Mouse (Mus musculus) frontal cortex, postnatal 10 days (tissue): ENCODE data around the gene Agxt2.
A peak's percentile ranks its signal among the peaks of the same experiment; 100 is the strongest.

Experiments
- DNase-seq, 2 experiments: peaks; one replicate each; pipeline ENCODE4 v3.0.0; 2022; ENCODE audit warnings: low spot score in 2 of 2, mixed read lengths in 1 of 2

The Agxt2 gene

GRCm38 (mm10) chr15:10358039-10358948 lies at the start of gene Agxt2:
Gene Agxt2, plus strand, starts transcription at chr15:10358532.
- DNase-seq, result no peak

- DNase-seq, result no peak
Observed at GRCm38 (mm10) chr15:10311826-10312225, 46.5 kb upstream of the Agxt2 start.

GRCm38 (mm10) chr15:10313522-10314455 lies 44.5 kb upstream of the Agxt2 start:
- DNase-seq, result peak; percentile 8 to 52

- DNase-seq, result no peak
Observed at GRCm38 (mm10) chr15:10325080-10325479, 33.3 kb upstream of the Agxt2 start, which contains the start of gene Gm21973. Gene Gm21973, plus strand, starts transcription at chr15:10325380.

- no peak for DNase-seq
Observed at GRCm38 (mm10) chr15:10330626-10331025, 27.7 kb upstream of the Agxt2 start.

- DNase-seq, result no peak
Observed at GRCm38 (mm10) chr15:10332566-10332965, 25.8 kb upstream of the Agxt2 start.

- DNase-seq, result no peak
Observed at GRCm38 (mm10) chr15:10338606-10339005, 19.7 kb upstream of the Agxt2 start.

- DNase-seq, result no peak
Observed at GRCm38 (mm10) chr15:10347044-10347443, 11.3 kb upstream of the Agxt2 start.

GRCm38 (mm10) chr15:10366331-10366730 lies 8.0 kb downstream of the Agxt2 start:
- DNase-seq, result no peak

GRCm38 (mm10) chr15:10375404-10375803 lies 17.1 kb downstream of the Agxt2 start:
- DNase-seq, result no peak

GRCm38 (mm10) chr15:10378338-10378959 lies 20.1 kb downstream of the Agxt2 start:
- DNase-seq, result no peak

- DNase-seq, result no peak
Observed at GRCm38 (mm10) chr15:10379757-10380458, 21.6 kb downstream of the Agxt2 start.

GRCm38 (mm10) chr15:10387263-10387662 lies 28.9 kb downstream of the Agxt2 start:
- DNase-seq, result no peak

- DNase-seq, result no peak
Observed at GRCm38 (mm10) chr15:10399795-10400194, 41.5 kb downstream of the Agxt2 start.

- no peak for DNase-seq
Observed at GRCm38 (mm10) chr15:10400415-10400814, 42.1 kb downstream of the Agxt2 start.

GRCm38 (mm10) chr15:10409842-10410241 lies 51.5 kb downstream of the Agxt2 start:
- DNase-seq, result no peak

GRCm38 (mm10) chr15:10410881-10411280 lies 52.5 kb downstream of the Agxt2 start:
- no peak for DNase-seq

- DNase-seq, result no peak
Observed at GRCm38 (mm10) chr15:10413656-10414055, 55.3 kb downstream of the Agxt2 start.

GRCm38 (mm10) chr15:10421138-10421784 lies 62.9 kb downstream of the Agxt2 start:
- no peak for DNase-seq

- no peak for DNase-seq
Observed at GRCm38 (mm10) chr15:10421785-10422144, 63.4 kb downstream of the Agxt2 start.

- no peak for DNase-seq
Observed at GRCm38 (mm10) chr15:10426124-10426523, 67.8 kb downstream of the Agxt2 start.
